Mouse (Mus musculus): Measurements from ENCODE around the gene Fam71a. TPM values are rescaled to one million over a fixed set of nuclear protein-coding genes. Genes with fewer than 3 reads are reported as not detected.

The Fam71a gene
- polyA plus RNA-seq (2015; fragmentation: Nextera tagmentation; extraction: Ambion mirVana): not detected in 2 replicates

GRCm38 (mm10) chr1:191164717-191165116, at the start of gene Fam71a:
TSS of gene Fam71a (minus strand) at chr1:191164817.
- Histone ChIP-seq H3K4me2 (replicated peaks; ENCODE audit: low read depth, low read length) (no peak within 1 kb of the TSS), H3K9me3 (ENCODE audit: low read length) (no peaks in the 10 kb centered on the region), H3K4me3 (ENCODE audit: low read depth, low read length) (no peak within 1 kb of the TSS), H3K9ac (replicated peaks; ENCODE audit: low read depth) (no peak within 1 kb of the TSS), H3K36me3 (ENCODE audit: insufficient read depth, low read length) (no peaks in the 10 kb centered on the region), H3K4me1 (ENCODE audit: insufficient read depth, low read depth, low read length) (no peaks in the 10 kb centered on the region), H3K27ac (ENCODE audit: low read length) (no peak within 1 kb of the TSS), H3K27me3 (replicated peaks; ENCODE audit: insufficient read depth, low read length) (no peaks in the 10 kb centered on the region)
- no peak for TF ChIP-seq CTCF (IDR thresholded peaks at IDR 0.05)
- no peak for TF ChIP-seq EP300 (IDR thresholded peaks at IDR 0.05)
- ATAC-seq: no peak
- 83% methylated on average over 3 of the region's 3 CpGs for WGBS
- DNase-seq (ENCODE audit: low spot score): no peak

- Histone ChIP-seq H3K4me1 (ENCODE audit: insufficient read depth, low read depth, low read length) (no peaks in the 10 kb centered on the region), H3K4me2 (replicated peaks; ENCODE audit: low read depth, low read length) (no peak overlapping the region), H3K27ac (ENCODE audit: low read length) (no peak overlapping the region), H3K9ac (replicated peaks; ENCODE audit: low read depth) (no peak overlapping the region), H3K4me3 (ENCODE audit: low read depth, low read length) (no peak overlapping the region), H3K27me3 (replicated peaks; ENCODE audit: insufficient read depth, low read length) (no peaks in the 10 kb centered on the region), H3K9me3 (ENCODE audit: low read length) (no peaks in the 10 kb centered on the region), H3K36me3 (ENCODE audit: insufficient read depth, low read length) (no peaks in the 10 kb centered on the region)
- WGBS: 26% methylated on average over 2 of the region's 2 CpGs
- DNase-seq (ENCODE audit: low spot score) (no peak), ATAC-seq (no peak)
- TF ChIP-seq CTCF (IDR thresholded peaks at IDR 0.05) (no peak), EP300 (IDR thresholded peaks at IDR 0.05) (no peak)
These were observed 46.5 kb upstream of the Fam71a start for GRCm38 (mm10) chr1:191211096-191211495.

GRCm38 (mm10) chr1:191205791-191206190, 41.2 kb upstream of the Fam71a start:
- no peak overlapping the region for H3K4me2 ChIP-seq (replicated peaks; ENCODE audit: low read depth, low read length)
- no peak overlapping the region for H3K4me3 ChIP-seq (ENCODE audit: low read depth, low read length)
- no peaks in the 10 kb centered on the region for H3K9me3 ChIP-seq (ENCODE audit: low read length)
- H3K27me3 ChIP-seq (replicated peaks; ENCODE audit: insufficient read depth, low read length): no peaks in the 10 kb centered on the region
- no peak for TF ChIP-seq EP300 (IDR thresholded peaks at IDR 0.05)
- TF ChIP-seq CTCF (IDR thresholded peaks at IDR 0.05): no peak
- no peaks in the 10 kb centered on the region for H3K4me1 ChIP-seq (ENCODE audit: insufficient read depth, low read depth, low read length)
- H3K36me3 ChIP-seq (ENCODE audit: insufficient read depth, low read length): no peaks in the 10 kb centered on the region
- no peak overlapping the region for H3K9ac ChIP-seq (replicated peaks; ENCODE audit: low read depth)
- no peak overlapping the region for H3K27ac ChIP-seq (ENCODE audit: low read length)
- ATAC-seq (no peak), DNase-seq (ENCODE audit: low spot score) (no peak)
- 70% methylated on average over 5 of the region's 5 CpGs for WGBS

- ATAC-seq (no peak), DNase-seq (ENCODE audit: low spot score) (no peak)
- Histone ChIP-seq H3K4me1 (ENCODE audit: insufficient read depth, low read depth, low read length) (no peaks in the 10 kb centered on the region), H3K27ac (ENCODE audit: low read length) (no peak overlapping the region), H3K36me3 (ENCODE audit: insufficient read depth, low read length) (no peaks in the 10 kb centered on the region), H3K9ac (replicated peaks; ENCODE audit: low read depth) (no peak overlapping the region), H3K4me2 (replicated peaks; ENCODE audit: low read depth, low read length) (no peak overlapping the region), H3K4me3 (ENCODE audit: low read depth, low read length) (no peak overlapping the region), H3K9me3 (ENCODE audit: low read length) (no peaks in the 10 kb centered on the region), H3K27me3 (replicated peaks; ENCODE audit: insufficient read depth, low read length) (no peaks in the 10 kb centered on the region)
- 37% methylated on average over 5 of the region's 5 CpGs for WGBS
- TF ChIP-seq CTCF (IDR thresholded peaks at IDR 0.05): no peak
- no peak for TF ChIP-seq EP300 (IDR thresholded peaks at IDR 0.05)
These were observed 40.3 kb upstream of the Fam71a start for GRCm38 (mm10) chr1:191204876-191205275.

GRCm38 (mm10) chr1:191203496-191203895, 38.9 kb upstream of the Fam71a start:
- Histone ChIP-seq H3K9ac (replicated peaks; ENCODE audit: low read depth) (no peak overlapping the region), H3K36me3 (ENCODE audit: insufficient read depth, low read length) (no peaks in the 10 kb centered on the region), H3K4me3 (ENCODE audit: low read depth, low read length) (no peak overlapping the region), H3K9me3 (ENCODE audit: low read length) (no peaks in the 10 kb centered on the region), H3K4me2 (replicated peaks; ENCODE audit: low read depth, low read length) (no peak overlapping the region), H3K4me1 (ENCODE audit: insufficient read depth, low read depth, low read length) (no peaks in the 10 kb centered on the region), H3K27me3 (replicated peaks; ENCODE audit: insufficient read depth, low read length) (no peaks in the 10 kb centered on the region), H3K27ac (ENCODE audit: low read length) (no peak overlapping the region)
- no peak for DNase-seq (ENCODE audit: low spot score)
- 75% methylated on average over 2 of the region's 2 CpGs for WGBS
- no peak for ATAC-seq
- TF ChIP-seq CTCF (IDR thresholded peaks at IDR 0.05): no peak
- no peak for TF ChIP-seq EP300 (IDR thresholded peaks at IDR 0.05)

GRCm38 (mm10) chr1:191202208-191202952, 37.8 kb upstream of the Fam71a start:
- no peaks in the 10 kb centered on the region for H3K36me3 ChIP-seq (ENCODE audit: insufficient read depth, low read length)
- H3K4me1 ChIP-seq (ENCODE audit: insufficient read depth, low read depth, low read length): no peaks in the 10 kb centered on the region
- H3K4me2 ChIP-seq (replicated peaks; ENCODE audit: low read depth, low read length): no peak overlapping the region
- 82% methylated on average over 11 of the region's 11 CpGs for WGBS
- H3K27ac ChIP-seq (ENCODE audit: low read length): no peak overlapping the region
- TF ChIP-seq CTCF (IDR thresholded peaks at IDR 0.05): peak; percentile 25
- no peak for TF ChIP-seq EP300 (IDR thresholded peaks at IDR 0.05)
- no peaks in the 10 kb centered on the region for H3K9me3 ChIP-seq (ENCODE audit: low read length)
- no peak overlapping the region for H3K9ac ChIP-seq (replicated peaks; ENCODE audit: low read depth)
- ATAC-seq (no peak), DNase-seq (ENCODE audit: low spot score) (no peak)
- H3K4me3 ChIP-seq (ENCODE audit: low read depth, low read length): no peak overlapping the region
- H3K27me3 ChIP-seq (replicated peaks; ENCODE audit: insufficient read depth, low read length): no peaks in the 10 kb centered on the region
